Mouse (Mus musculus) olfactory bulb, adult 2 months (tissue): ENCODE data around the gene Tbx5.

Experiments used
- CTCF ChIP-seq: fragments of 200-500 bp; IDR thresholded peaks from 2 replicates; pipeline ENCODE4 v1.5.1; 2012; ENCODE audit warnings: low read depth, mild to moderate bottlenecking, low read length, moderate library complexity; ENCODE audit not compliant: insufficient read depth
- POLR2A ChIP-seq: fragments of 200-500 bp; IDR thresholded peaks from 2 replicates; pipeline ENCODE4 v1.6.1; 2012; ENCODE audit warnings: mild to moderate bottlenecking, low read depth, low read length, moderate library complexity; ENCODE audit not compliant: insufficient read depth

GRCm38 (mm10) chr5:119796443-119797160 is 35.9 kb upstream of the Tbx5 start:
- TF ChIP-seq CTCF (no peak), POLR2A (no peak)
